Mouse (Mus musculus): ENCODE data around the gene Kif13a.

Kif13a gene

GRCm38 (mm10) chr13:46921559-46921958 lies 8.1 kb downstream of the Kif13a start:
- no peak for DNase-seq (ENCODE audit: low spot score in 2 of 2)

GRCm38 (mm10) chr13:46919797-46920196 lies 9.9 kb downstream of the Kif13a start:
- no peak for DNase-seq (ENCODE audit: low spot score in 2 of 2)

GRCm38 (mm10) chr13:46918509-46918908 lies 11.2 kb downstream of the Kif13a start:
- DNase-seq (ENCODE audit: low spot score in 2 of 2): no peak

GRCm38 (mm10) chr13:46911960-46912359 lies 17.7 kb downstream of the Kif13a start:
- DNase-seq (ENCODE audit: low spot score in 2 of 2): no peak

GRCm38 (mm10) chr13:46911018-46911419 lies 18.6 kb downstream of the Kif13a start:
- no peak for DNase-seq (ENCODE audit: low spot score in 2 of 2)

GRCm38 (mm10) chr13:46909946-46910345 lies 19.7 kb downstream of the Kif13a start:
- DNase-seq (ENCODE audit: low spot score in 2 of 2): no peak

- DNase-seq (ENCODE audit: low spot score in 2 of 2): no peak
Observed at GRCm38 (mm10) chr13:46909005-46909565, 20.6 kb downstream of the Kif13a start.

GRCm38 (mm10) chr13:46908387-46908786 lies 21.3 kb downstream of the Kif13a start:
- no peak for DNase-seq (ENCODE audit: low spot score in 2 of 2)

- no peak for DNase-seq (ENCODE audit: low spot score in 2 of 2)
Observed at GRCm38 (mm10) chr13:46907861-46908260, 21.8 kb downstream of the Kif13a start.

GRCm38 (mm10) chr13:46907115-46907514 lies 22.6 kb downstream of the Kif13a start:
- no peak for DNase-seq (ENCODE audit: low spot score in 2 of 2)

GRCm38 (mm10) chr13:46905971-46906370 lies 23.7 kb downstream of the Kif13a start:
- DNase-seq (ENCODE audit: low spot score in 2 of 2): no peak

GRCm38 (mm10) chr13:46904982-46905621 lies 24.6 kb downstream of the Kif13a start:
- DNase-seq (ENCODE audit: low spot score in 2 of 2): peak in 1 of 2 experiments; percentile 21

- DNase-seq (ENCODE audit: low spot score in 2 of 2): no peak
Observed at GRCm38 (mm10) chr13:46902568-46903255, 27.0 kb downstream of the Kif13a start.

- no peak for DNase-seq (ENCODE audit: low spot score in 2 of 2)
Observed at GRCm38 (mm10) chr13:46900870-46901555, 28.7 kb downstream of the Kif13a start.

- DNase-seq (ENCODE audit: low spot score in 2 of 2): no peak
Observed at GRCm38 (mm10) chr13:46898837-46899236, 30.8 kb downstream of the Kif13a start.

- no peak for DNase-seq (ENCODE audit: low spot score in 2 of 2)
Observed at GRCm38 (mm10) chr13:46898411-46898810, 31.3 kb downstream of the Kif13a start.

- no peak for DNase-seq (ENCODE audit: low spot score in 2 of 2)
Observed at GRCm38 (mm10) chr13:46892380-46892779, 37.3 kb downstream of the Kif13a start.

GRCm38 (mm10) chr13:46888150-46888683 lies 41.5 kb downstream of the Kif13a start:
- no peak for DNase-seq (ENCODE audit: low spot score in 2 of 2)

GRCm38 (mm10) chr13:46886497-46887261 lies 43.0 kb downstream of the Kif13a start:
- no peak for DNase-seq (ENCODE audit: low spot score in 2 of 2)

- DNase-seq (ENCODE audit: low spot score in 2 of 2): no peak
Observed at GRCm38 (mm10) chr13:46885759-46886060, 44.0 kb downstream of the Kif13a start.

- DNase-seq (ENCODE audit: low spot score in 2 of 2): no peak
Observed at GRCm38 (mm10) chr13:46884898-46885758, 44.5 kb downstream of the Kif13a start.

Data from spleen, postnatal 10 days (tissue).